Mouse (Mus musculus) thymus, adult 18-20 months (tissue): ENCODE data around the gene Ugt1a7c.
"Not testable (repeated sequence)": the region's sequence is repeated elsewhere in the genome, so short reads cannot be mapped to it uniquely, and the experiment has no call there.

Experiments used
- DNase-seq, 2 experiments: peaks; one replicate each; pipeline ENCODE4 v3.0.0; 2022; ENCODE audit warnings: mixed read lengths in 2 of 2

The Ugt1a7c gene

GRCm38 (mm10) chr1:88199996-88200395, 105.1 kb downstream of the Ugt1a7c start:
- no peak for DNase-seq

GRCm38 (mm10) chr1:88200456-88200855, 105.6 kb downstream of the Ugt1a7c start, which contains the start of gene Ugt1a2:
Gene Ugt1a2 (plus strand): TSS chr1:88200601.
- DNase-seq, result no peak

- DNase-seq, result peak; percentile 62 to 67
Observed at GRCm38 (mm10) chr1:88205294-88205922, 110.5 kb downstream of the Ugt1a7c start, which contains the start of gene Dnajb3. Gene Dnajb3 (minus strand): TSS chr1:88205782.

GRCm38 (mm10) chr1:88206843-88207479, 112.1 kb downstream of the Ugt1a7c start:
- DNase-seq, result no peak

GRCm38 (mm10) chr1:88211812-88212211, 117.0 kb downstream of the Ugt1a7c start, which contains the start of gene Ugt1a1:
Gene Ugt1a1 (plus strand): TSS chr1:88211959.
- no peak for DNase-seq

GRCm38 (mm10) chr1:88212341-88213045, 117.6 kb downstream of the Ugt1a7c start:
- DNase-seq, result no peak

GRCm38 (mm10) chr1:88213061-88213460, 118.2 kb downstream of the Ugt1a7c start:
- DNase-seq, result no peak

- no peak for DNase-seq
Observed at GRCm38 (mm10) chr1:88213766-88214461, 119.1 kb downstream of the Ugt1a7c start.

- no peak for DNase-seq
Observed at GRCm38 (mm10) chr1:88214462-88214952, 119.6 kb downstream of the Ugt1a7c start.

- no peak for DNase-seq
Observed at GRCm38 (mm10) chr1:88215466-88216380, 120.9 kb downstream of the Ugt1a7c start.

- no peak for DNase-seq
Observed at GRCm38 (mm10) chr1:88216551-88216950, 121.7 kb downstream of the Ugt1a7c start.

GRCm38 (mm10) chr1:88217144-88217543, 122.3 kb downstream of the Ugt1a7c start:
- DNase-seq, result no peak

- no peak for DNase-seq
Observed at GRCm38 (mm10) chr1:88217576-88217975, 122.7 kb downstream of the Ugt1a7c start.

- no peak for DNase-seq
Observed at GRCm38 (mm10) chr1:88218051-88218450, 123.2 kb downstream of the Ugt1a7c start.

- no peak for DNase-seq
Observed at GRCm38 (mm10) chr1:88218591-88218990, 123.7 kb downstream of the Ugt1a7c start.

GRCm38 (mm10) chr1:88219054-88219453, 124.2 kb downstream of the Ugt1a7c start:
- no peak for DNase-seq

- DNase-seq, result no peak
Observed at GRCm38 (mm10) chr1:88220336-88220735, 125.5 kb downstream of the Ugt1a7c start.

- no peak for DNase-seq
Observed at GRCm38 (mm10) chr1:88222216-88222615, 127.4 kb downstream of the Ugt1a7c start.

- DNase-seq, result not testable (repeated sequence)
Observed at GRCm38 (mm10) chr1:88223011-88223515, 128.2 kb downstream of the Ugt1a7c start.

- no peak for DNase-seq
Observed at GRCm38 (mm10) chr1:88223591-88223990, 128.7 kb downstream of the Ugt1a7c start.

- no peak for DNase-seq
Observed at GRCm38 (mm10) chr1:88224029-88224776, 129.3 kb downstream of the Ugt1a7c start.
